Mouse (Mus musculus) v-Abl transformed pro-B cells (cell line): ENCODE results near the gene Csnk1d.

Source experiments
- in situ Hi-C, 2 experiments: fragments of 400-800 bp; cut with MboI; formaldehyde crosslinking; loops; one replicate each; pipeline ENCODE4 v1.15.1; 2025; ENCODE audit not compliant: unreplicated experiment in 2 of 2

The Csnk1d gene

DNA sequence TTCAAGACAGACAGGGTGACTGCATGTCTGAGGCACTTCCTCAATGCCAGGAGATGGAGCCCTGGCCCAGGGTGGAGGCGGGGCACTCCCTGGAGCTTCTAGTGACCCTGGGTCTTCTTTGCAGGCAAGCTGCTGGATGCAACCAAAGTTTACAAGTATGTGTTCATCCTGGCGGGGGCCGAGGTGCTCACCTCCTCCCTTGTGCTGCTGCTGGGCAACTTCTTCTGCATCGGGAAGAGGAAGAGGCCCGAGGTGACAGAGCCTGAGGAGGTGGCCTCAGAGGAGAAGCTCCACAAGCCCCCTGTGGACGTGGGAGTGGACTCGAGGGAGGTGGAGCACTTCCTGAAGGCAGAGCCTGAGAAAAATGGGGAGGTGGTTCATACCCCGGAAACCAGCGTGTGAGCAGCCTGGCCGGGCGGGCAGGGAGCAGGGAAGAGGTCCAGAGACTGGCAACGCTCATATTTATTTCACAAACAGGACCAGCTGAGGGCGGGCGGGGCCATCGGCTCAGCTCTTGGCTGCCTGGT lies 33.3 kb downstream of the Csnk1d start:
- in situ Hi-C loops = no loop called here

GRCm38 (mm10) chr11:120957052-120957451 lies 34.1 kb downstream of the Csnk1d start:
- in situ Hi-C loops = no loop called here

DNA sequence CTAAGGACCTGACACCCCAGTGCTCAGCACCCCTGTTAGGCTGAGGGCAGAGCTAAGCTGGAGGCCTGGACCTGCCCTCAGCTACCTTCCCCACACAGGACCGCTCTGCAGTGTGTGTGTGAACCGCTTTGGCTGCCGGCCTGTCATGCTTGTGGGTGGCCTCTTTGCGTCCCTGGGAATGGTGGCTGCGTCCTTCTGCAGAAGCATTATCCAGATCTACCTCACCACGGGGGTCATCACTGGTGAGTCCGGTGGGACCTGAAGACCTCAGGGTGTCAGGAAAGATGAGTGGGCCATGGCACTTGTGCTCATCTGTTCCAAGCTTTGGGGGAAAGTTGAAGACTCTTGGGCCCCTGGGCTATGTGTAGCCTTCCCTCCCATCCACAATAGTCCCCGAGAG lies 35.4 kb downstream of the Csnk1d start:
- in situ Hi-C loops = no loop called here

DNA sequence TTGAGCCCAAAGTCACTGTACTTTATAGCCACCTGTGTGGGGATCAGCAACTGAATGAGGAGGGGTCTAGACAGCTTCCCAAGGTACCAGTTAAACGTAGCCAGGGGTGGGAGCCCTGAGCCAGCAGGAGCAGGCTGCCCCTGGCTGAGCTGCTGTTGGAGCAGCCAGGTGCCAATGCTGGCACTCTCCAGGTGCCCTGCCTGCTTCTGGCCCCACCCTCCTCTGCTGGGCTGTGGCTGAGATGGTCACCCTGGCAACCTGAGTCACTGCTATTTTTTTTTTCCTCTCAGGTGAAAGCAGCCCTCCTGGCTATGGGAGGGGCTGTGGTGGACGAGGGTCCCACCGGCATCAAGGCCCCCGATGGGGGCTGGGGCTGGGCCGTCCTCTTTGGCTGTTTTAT lies 36.2 kb downstream of the Csnk1d start:
- in situ Hi-C loops = no loop called here

DNA sequence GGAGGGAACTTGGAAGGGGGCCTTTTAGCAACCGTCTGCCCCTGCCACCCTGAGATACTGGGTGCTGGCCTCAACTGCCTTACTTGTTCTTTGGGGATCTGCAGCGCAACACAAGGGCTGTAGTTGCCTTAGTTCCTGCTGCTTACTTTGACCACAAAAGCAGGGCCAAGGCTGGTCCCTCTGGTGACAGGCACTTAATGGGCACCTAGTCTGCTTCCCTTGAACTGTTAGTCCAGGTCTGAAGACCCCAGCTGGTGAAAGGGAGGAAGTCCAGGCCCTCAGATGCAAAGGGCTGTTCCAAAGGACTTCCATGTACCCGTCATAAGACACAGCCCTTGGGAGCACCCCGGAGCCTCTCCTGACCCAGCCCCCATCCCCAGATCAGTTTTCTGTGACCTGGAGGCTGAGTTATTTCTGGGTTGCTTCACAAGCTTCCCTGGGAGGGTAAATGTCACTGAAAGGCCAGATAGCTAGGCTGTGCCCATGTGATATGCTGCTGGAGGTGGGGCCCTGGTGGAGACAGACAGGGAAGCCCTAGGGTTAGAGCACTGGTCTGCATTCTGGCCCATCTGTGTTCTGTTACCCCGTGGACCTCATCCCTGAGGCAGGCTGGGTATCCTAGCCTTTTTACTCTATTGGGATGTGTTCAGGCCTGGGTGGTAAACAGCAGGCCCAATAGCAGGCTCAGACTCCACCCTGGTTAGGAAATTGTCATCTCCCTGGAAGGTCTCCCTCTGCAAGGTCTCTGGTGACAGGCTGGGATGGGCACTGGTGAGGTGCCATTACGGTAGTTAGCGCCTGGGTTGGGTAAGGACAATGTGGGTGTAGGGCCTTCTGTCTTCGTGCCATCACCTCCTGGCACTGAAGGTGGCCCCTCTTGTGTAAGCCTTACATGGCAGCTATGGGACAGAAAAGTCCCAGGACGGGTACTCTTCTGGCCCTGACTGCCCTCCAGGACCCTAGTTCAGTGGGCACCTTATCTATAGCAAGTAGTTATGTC lies 39.1 kb downstream of the Csnk1d start:
- in situ Hi-C loops = no loop called here

- in situ Hi-C loops = no loop called here
These were observed 39.9 kb downstream of the Csnk1d start for GRCm38 (mm10) chr11:120951237-120951636.

- in situ Hi-C loops = no loop called here
These were observed 40.6 kb downstream of the Csnk1d start for GRCm38 (mm10) chr11:120950281-120951202.

GRCm38 (mm10) chr11:120949863-120950262 lies 41.3 kb downstream of the Csnk1d start:
- in situ Hi-C loops = no loop called here

- in situ Hi-C loops = no loop called here
These were observed 42.0 kb downstream of the Csnk1d start for GRCm38 (mm10) chr11:120948861-120949851.

- in situ Hi-C loops = no loop called here
These were observed 42.8 kb downstream of the Csnk1d start, which contains the start of gene Slc16a3 for GRCm38 (mm10) chr11:120948328-120948727. Slc16a3 (plus strand) TSS chr11:120948480.

DNA sequence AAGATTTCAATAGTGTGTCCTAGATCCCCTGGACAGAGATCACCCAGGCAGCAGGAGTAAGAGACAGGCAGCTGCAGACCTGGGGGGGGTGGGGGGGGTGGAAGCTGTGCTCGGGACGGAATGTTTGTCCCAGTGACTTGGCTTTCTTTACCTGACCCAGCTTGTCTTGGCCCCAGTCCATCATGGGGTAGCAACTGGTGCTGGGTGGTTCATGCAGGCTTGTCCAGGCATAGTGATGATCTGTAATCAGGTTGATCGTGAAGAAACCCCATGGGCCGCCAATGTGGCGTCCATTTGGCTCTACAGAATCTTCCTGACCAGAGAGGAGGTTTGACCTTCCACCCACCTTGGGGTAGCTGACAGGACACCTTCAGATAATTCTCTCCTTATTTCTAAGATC lies 45.2 kb downstream of the Csnk1d start:
- in situ Hi-C loops = no loop called here

DNA sequence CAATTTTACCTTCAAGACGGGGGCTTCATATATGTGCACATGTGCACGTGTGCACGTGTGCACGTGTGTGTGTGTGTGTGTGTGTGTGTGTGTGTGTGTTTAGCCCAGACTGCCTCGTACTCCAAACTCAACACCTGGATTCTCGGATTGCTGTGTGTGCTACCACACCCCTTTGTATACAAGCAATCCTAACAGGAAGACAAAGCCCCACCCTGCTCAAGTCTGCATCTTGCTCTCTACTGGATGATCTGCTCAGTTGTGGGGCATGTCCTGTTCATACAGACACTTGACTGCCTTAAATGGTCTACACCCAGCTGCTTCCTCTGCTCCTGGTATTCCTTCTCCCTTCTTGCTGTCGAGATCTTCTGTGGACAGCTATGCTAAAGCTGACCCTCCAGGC lies 45.9 kb downstream of the Csnk1d start:
- in situ Hi-C loops = no loop called here

DNA sequence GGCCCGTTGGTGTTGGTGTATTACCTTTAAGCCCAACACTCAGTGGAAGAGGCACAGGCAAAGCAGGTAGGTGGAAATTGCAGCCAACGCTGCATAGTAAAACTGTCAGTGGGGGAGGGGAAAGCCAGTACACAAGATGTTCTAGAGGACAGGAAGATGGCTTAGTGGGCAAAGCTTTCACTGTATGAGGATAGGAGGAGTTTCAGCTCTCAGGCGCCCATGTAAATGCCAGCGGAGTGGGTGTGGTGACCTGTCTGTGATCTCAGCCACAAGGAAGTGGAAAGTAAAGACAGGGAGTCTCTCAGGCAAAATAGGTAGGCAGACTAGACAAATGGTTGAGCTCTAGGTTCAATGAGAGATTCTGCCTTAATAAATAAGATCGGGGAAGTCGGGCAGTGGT lies 50.2 kb downstream of the Csnk1d start:
- in situ Hi-C loops = no loop called here

DNA sequence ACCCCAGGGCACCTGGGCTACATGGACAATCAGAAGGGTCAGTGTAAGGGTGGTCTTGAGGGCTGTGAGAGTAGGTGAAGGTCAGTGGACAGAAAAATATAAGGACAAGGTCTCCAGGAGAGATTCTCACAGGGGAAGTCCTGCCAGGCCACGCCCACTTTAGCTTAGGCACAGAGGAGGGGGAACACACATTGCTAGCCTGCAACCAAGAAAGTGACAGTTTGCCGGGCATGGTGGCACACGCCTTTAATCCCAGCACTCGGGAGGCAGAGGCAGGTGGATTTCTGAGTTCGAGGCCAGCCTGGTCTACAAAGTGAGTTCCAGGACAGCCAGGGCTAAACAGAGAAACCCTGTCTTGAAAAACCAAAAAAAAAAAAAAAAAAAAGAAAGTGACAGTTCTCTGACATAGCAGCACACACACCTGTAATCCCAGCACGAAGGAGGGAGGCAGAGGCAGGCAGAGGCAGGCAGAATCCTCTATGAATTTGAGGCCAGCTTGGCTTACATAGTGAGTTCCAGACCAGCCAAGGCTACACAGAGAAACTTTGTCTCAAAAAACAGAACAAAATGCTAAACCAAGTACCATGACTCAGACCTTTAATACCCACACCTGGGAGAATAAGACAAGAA lies 51.3 kb downstream of the Csnk1d start:
- in situ Hi-C loops = no loop called here

GRCm38 (mm10) chr11:120938795-120939194 lies 52.3 kb downstream of the Csnk1d start:
- in situ Hi-C loops = no loop called here

- in situ Hi-C loops = no loop called here
These were observed 53.2 kb downstream of the Csnk1d start for GRCm38 (mm10) chr11:120937976-120938375.

- in situ Hi-C loops = no loop called here
These were observed 58.3 kb downstream of the Csnk1d start, which contains the start of gene Ccdc57 for GRCm38 (mm10) chr11:120932564-120933398. Ccdc57 (minus strand) TSS chr11:120932872.

DNA sequence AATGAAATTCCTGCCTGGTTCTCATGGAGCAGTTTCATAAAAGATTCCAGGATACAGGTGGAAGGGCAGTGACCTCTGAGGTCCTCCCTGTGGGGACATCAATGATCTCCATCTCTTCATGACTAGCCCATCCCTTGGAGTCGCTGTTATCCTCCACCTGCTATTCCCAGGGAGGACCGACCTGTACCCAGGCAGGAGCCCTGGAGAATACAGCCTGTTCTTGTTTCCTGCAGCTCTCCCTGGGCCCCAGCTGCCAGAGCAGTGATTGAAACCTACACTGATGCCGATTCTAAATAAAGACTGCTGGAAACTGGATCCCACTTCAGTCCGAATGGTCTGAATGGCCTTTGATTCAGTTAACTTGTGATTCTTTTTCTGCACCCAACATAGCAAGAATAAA lies 59.7 kb downstream of the Csnk1d start:
- in situ Hi-C loops = no loop called here
